20 mouse cellular contexts compared by ENCODE assay signal in the genomic region with DNA sequence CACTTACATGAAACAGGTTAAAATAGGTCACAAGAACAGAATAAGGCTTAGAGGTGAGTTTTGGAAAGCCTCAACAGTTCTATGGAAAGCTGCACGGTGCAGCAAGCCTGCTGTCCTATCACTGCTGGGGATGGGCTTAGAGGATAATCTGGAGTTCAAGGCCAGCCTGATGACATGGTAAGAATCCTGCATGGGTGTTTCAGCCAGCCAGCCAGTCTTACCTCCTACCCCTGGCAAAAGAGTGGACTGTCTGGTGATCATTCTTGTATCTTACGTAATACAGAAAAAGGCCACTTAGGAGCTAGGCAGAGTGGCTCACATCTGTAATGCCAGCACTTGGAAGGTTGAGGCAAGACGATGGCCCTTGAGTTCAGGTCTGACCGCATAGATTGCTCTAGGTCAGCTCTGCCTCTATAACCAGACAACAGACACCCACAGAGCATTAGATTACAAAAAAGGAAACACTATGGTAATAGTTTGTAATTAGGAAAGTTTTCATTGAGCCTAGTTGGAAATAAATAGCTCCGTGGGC.
"Had no signal": no experiment of that assay in that cellular context is flagged by ENCODE, and none has a peak within 500 bp of the region (broad histone marks: within the 10 kb centered on the region; RNA-seq: fewer than 3 reads in every experiment).

No protein-coding gene starts in this region.

- H3K27me3 ChIP-seq: limb, embryonic 12.5 days; limb, embryonic 15.5 days; lung, embryonic 15.5 days; midbrain, embryonic 12.5 days; midbrain, embryonic 15.5 days; neural tube, embryonic 12.5 days; neural tube, embryonic 15.5 days; stomach, embryonic 15.5 days had no signal

- ATAC-seq: liver, postnatal 0 days; midbrain, embryonic 15.5 days had no signal

- H3K9me3 ChIP-seq: limb, embryonic 12.5 days; limb, embryonic 15.5 days; lung, embryonic 15.5 days; midbrain, embryonic 12.5 days; midbrain, embryonic 15.5 days; neural tube, embryonic 12.5 days; neural tube, embryonic 15.5 days; stomach, embryonic 15.5 days had no signal

- DNase-seq: kidney, adult 18-20 months; kidney, adult 9 months; kidney, postnatal 14 days; kidney, postnatal 4 days; liver, postnatal 0 days; right cerebral cortex, adult 18-20 months; right cerebral cortex, postnatal 14 days; spleen, adult 18-20 months; thymus, postnatal 25 days had no signal

- H3K27ac ChIP-seq: limb, embryonic 12.5 days; limb, embryonic 15.5 days; liver, embryonic 14.5 days; lung, embryonic 15.5 days; macrophage; midbrain, embryonic 12.5 days; midbrain, embryonic 15.5 days; neural tube, embryonic 12.5 days; neural tube, embryonic 15.5 days; stomach, embryonic 15.5 days had no signal

- H3K4me3 ChIP-seq: limb, embryonic 12.5 days; limb, embryonic 15.5 days; lung, embryonic 15.5 days; midbrain, embryonic 12.5 days; midbrain, embryonic 15.5 days; neural tube, embryonic 12.5 days; neural tube, embryonic 15.5 days; stomach, embryonic 15.5 days had no signal

- H3K4me2 ChIP-seq: limb, embryonic 12.5 days; limb, embryonic 15.5 days; liver, embryonic 11.5 days; lung, embryonic 15.5 days; midbrain, embryonic 12.5 days; midbrain, embryonic 15.5 days; neural tube, embryonic 12.5 days; neural tube, embryonic 15.5 days; stomach, embryonic 15.5 days had no signal

- H3K4me1 ChIP-seq: limb, embryonic 12.5 days; limb, embryonic 15.5 days; lung, embryonic 15.5 days; midbrain, embryonic 12.5 days; midbrain, embryonic 15.5 days; neural tube, embryonic 12.5 days; stomach, embryonic 15.5 days had no signal

- H3K9ac ChIP-seq: limb, embryonic 12.5 days; limb, embryonic 15.5 days; liver, embryonic 14.5 days; liver, postnatal 0 days; lung, embryonic 15.5 days; midbrain, embryonic 12.5 days; midbrain, embryonic 15.5 days; neural tube, embryonic 12.5 days; neural tube, embryonic 15.5 days; stomach, embryonic 15.5 days had no signal
